Mouse (Mus musculus) limb, embryonic 13.5 days (tissue): ENCODE results near the gene 1700080O16Rik. TPM values are rescaled to one million over a fixed set of nuclear protein-coding genes. Genes with fewer than 3 reads are reported as not detected.
A peak's percentile ranks its signal among the peaks of the same experiment; 100 is the strongest.

Experiments
- ATAC-seq: fragments of 200-750 bp; cut with Nextera tagmentation; 2 replicates; pipeline ENCODE4 v1.8.0; 2017; ENCODE audit warnings: low read depth, moderate number of reproducible peaks, moderate TSS enrichment; ENCODE audit not compliant: low FRiP score
- H3K27ac ChIP-seq: fragments of 300-500 bp; sonication (generic); 2 replicates; pipeline ENCODE4 v1.5.1; 2015; ENCODE audit warnings: inconsistent platforms, mild to moderate bottlenecking, moderate library complexity
- H3K27me3 ChIP-seq: fragments of 300-500 bp; sonication (generic); 2 replicates; pipeline ENCODE4 v1.6.1; 2015; ENCODE audit warnings: mild to moderate bottlenecking, inconsistent platforms
- H3K36me3 ChIP-seq: fragments of 300-500 bp; sonication (generic); 2 replicates; pipeline ENCODE4 v1.6.1; 2015; ENCODE audit warnings: inconsistent platforms, mild to moderate bottlenecking, moderate library complexity
- H3K4me1 ChIP-seq: fragments of 300-500 bp; sonication (generic); 2 replicates; pipeline ENCODE4 v1.6.1; 2015; ENCODE audit warnings: inconsistent platforms
- H3K4me2 ChIP-seq: fragments of 300-500 bp; sonication (generic); replicated peaks from 2 replicates; pipeline ENCODE4 v1.6.1; 2015; ENCODE audit warnings: inconsistent platforms, mild to moderate bottlenecking, moderate library complexity
- H3K4me3 ChIP-seq: fragments of 300-500 bp; sonication (generic); 2 replicates; pipeline ENCODE4 v1.5.1; 2015; ENCODE audit warnings: moderate library complexity, mild to moderate bottlenecking, inconsistent platforms
- H3K9ac ChIP-seq: fragments of 300-500 bp; sonication (generic); 2 replicates; pipeline ENCODE4 v1.6.1; 2015; ENCODE audit warnings: mild to moderate bottlenecking, inconsistent platforms
- H3K9me3 ChIP-seq: fragments of 300-500 bp; sonication (generic); 2 replicates; pipeline ENCODE4 v1.6.1; 2016; ENCODE audit warnings: inconsistent platforms
- WGBS: fragments of 180-500 bp; shearing (Covaris S2); methylation state at CpG from one replicate; pipeline ENCODE4 v1.1.7; 2015; 5-methylcytosine and 5-hydroxymethylcytosine counted together
- polyA plus RNA-seq: library from polyadenylated mRNA; unstranded; fragments of >200 nt; fragmentation: Nextera tagmentation; extraction: Ambion mirVana; gene quantifications from 2 replicates; pipeline ENCODE4 v1.2.1, GENCODE M21; 2015

1700080O16Rik gene
- polyA plus RNA-seq = not detected in 2 replicates

GRCm38 (mm10) chrX:51972672-51973071 is at the start of gene 1700080O16Rik:
TSS of gene 1700080O16Rik (minus strand) at chrX:51972772.
- Histone ChIP-seq H3K27ac (no peak within 1 kb of the TSS), H3K4me3 (no peak within 1 kb of the TSS), H3K36me3 (no peaks in the 10 kb centered on the region), H3K4me2 (no peak within 1 kb of the TSS), H3K9ac (no peak within 1 kb of the TSS), H3K27me3 (peaks cover 3% of the 10 kb centered on the region; the same call in 1 of the 2 replicates), H3K4me1 (no peaks in the 10 kb centered on the region), H3K9me3 (no peaks in the 10 kb centered on the region)
- no peak for ATAC-seq
- WGBS = 93% methylated on average over 12 of the region's 12 CpGs

DNA sequence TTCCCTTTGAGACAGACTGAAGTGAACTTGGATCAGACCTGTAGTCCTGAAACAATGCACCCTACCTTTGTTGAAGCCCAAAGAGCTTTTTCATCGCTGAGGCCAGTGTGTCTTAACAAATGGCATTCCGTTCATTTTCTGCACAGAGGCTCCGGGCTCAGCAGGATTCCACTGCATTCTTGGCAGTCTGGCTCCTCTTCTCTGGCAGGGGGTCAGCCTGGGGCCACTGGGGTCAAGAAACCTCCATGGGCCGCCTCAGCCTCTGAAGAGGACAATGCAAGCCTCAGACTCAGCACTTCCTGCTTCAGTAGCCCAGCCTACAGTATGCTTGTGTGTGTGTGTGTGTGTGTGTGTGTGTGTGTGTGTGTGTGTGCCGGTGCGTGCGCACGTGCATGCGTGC is 45.1 kb upstream of the 1700080O16Rik start:
- no peak overlapping the region for H3K4me2 ChIP-seq
- 59% methylated on average over 9 of the region's 9 CpGs for WGBS

GRCm38 (mm10) chrX:52000072-52000471 is 27.5 kb upstream of the 1700080O16Rik start:
- WGBS = 59% methylated on average over 5 of the region's 5 CpGs
- Histone ChIP-seq H3K27ac (no peak overlapping the region), H3K36me3 (no peaks in the 10 kb centered on the region), H3K4me2 (no peak overlapping the region), H3K9me3 (no peaks in the 10 kb centered on the region), H3K27me3 (no peaks in the 10 kb centered on the region), H3K4me3 (no peak overlapping the region), H3K9ac (no peak overlapping the region), H3K4me1 (no peaks in the 10 kb centered on the region)
- ATAC-seq = no peak

More for the DNA sequence above, 45.1 kb upstream of the 1700080O16Rik start:
- Histone ChIP-seq H3K9me3 (no peaks in the 10 kb centered on the region), H3K9ac (no peak overlapping the region), H3K4me3 (no peak overlapping the region), H3K36me3 (no peaks in the 10 kb centered on the region), H3K4me1 (no peaks in the 10 kb centered on the region), H3K27me3 (0 out of 2 replicates have a peak, but pooled peaks cover 3% of the 10 kb centered on the region), H3K27ac (no peak overlapping the region)
- ATAC-seq = no peak

GRCm38 (mm10) chrX:51999426-51999825 is 26.9 kb upstream of the 1700080O16Rik start:
- H3K27ac ChIP-seq = no peak overlapping the region
- no peak overlapping the region for H3K4me3 ChIP-seq
- no peak overlapping the region for H3K9ac ChIP-seq
- no peaks in the 10 kb centered on the region for H3K4me1 ChIP-seq
- 49% methylated on average over 4 of the region's 4 CpGs for WGBS
- ATAC-seq = 0 out of 2 replicates have a peak, but pooled peaks have one; percentile 51
- no peaks in the 10 kb centered on the region for H3K27me3 ChIP-seq
- no peak overlapping the region for H3K4me2 ChIP-seq
- H3K36me3 ChIP-seq = no peaks in the 10 kb centered on the region
- no peaks in the 10 kb centered on the region for H3K9me3 ChIP-seq

- no peaks in the 10 kb centered on the region for H3K36me3 ChIP-seq
- no peak for ATAC-seq
- WGBS = 82% methylated on average over 4 of the region's 4 CpGs
These were observed 3.8 kb upstream of the 1700080O16Rik start for GRCm38 (mm10) chrX:51976361-51976760.

GRCm38 (mm10) chrX:51974618-51975017 is 2.0 kb upstream of the 1700080O16Rik start:
- H3K4me3 ChIP-seq = no peak overlapping the region
- peaks cover 3% of the 10 kb centered on the region; the same call in 1 of the 2 replicates for H3K27me3 ChIP-seq
- H3K36me3 ChIP-seq = no peaks in the 10 kb centered on the region
- no peak overlapping the region for H3K4me2 ChIP-seq
- no peak overlapping the region for H3K9ac ChIP-seq
- ATAC-seq = no peak
- H3K27ac ChIP-seq = no peak overlapping the region
- no peaks in the 10 kb centered on the region for H3K9me3 ChIP-seq
- no peaks in the 10 kb centered on the region for H3K4me1 ChIP-seq

More at GRCm38 (mm10) chrX:51976361-51976760, 3.8 kb upstream of the 1700080O16Rik start:
- no peaks in the 10 kb centered on the region for H3K27me3 ChIP-seq
- no peak overlapping the region for H3K27ac ChIP-seq
- no peak overlapping the region for H3K4me3 ChIP-seq
- no peak overlapping the region for H3K9ac ChIP-seq
- H3K4me1 ChIP-seq = no peaks in the 10 kb centered on the region
- no peaks in the 10 kb centered on the region for H3K9me3 ChIP-seq
- H3K4me2 ChIP-seq = no peak overlapping the region

DNA sequence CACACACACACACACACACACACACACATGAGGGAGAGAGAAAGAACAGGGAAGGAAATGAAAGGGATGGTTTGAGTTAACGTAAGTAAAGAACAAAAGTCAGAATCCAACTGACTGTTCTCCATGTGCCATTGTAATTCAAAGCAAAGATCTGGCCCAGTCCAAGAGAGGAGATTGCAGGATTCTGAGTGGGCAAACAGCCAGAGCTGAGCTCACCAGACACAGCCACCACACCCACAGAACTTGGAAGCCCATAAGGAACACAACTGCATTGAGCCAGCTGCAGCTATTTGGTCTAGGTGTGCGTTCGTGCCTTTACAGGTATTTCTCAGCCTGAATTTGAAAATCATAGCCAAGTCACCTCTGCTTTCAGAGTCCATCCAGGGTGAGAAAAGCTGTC is 24.5 kb downstream of the 1700080O16Rik start:
- Histone ChIP-seq H3K4me1 (peaks cover 10% of the 10 kb centered on the region; the same call in 1 of the 2 replicates), H3K9me3 (no peaks in the 10 kb centered on the region), H3K4me3 (no peak overlapping the region), H3K4me2 (no peak overlapping the region), H3K27ac (no peak overlapping the region), H3K9ac (no peak overlapping the region), H3K36me3 (no peaks in the 10 kb centered on the region), H3K27me3 (no peaks in the 10 kb centered on the region; the same call in 1 of the 2 replicates)
- no peak; the same call in 1 of the 2 replicates for ATAC-seq
- 57% methylated on average over 3 of the region's 3 CpGs for WGBS

DNA sequence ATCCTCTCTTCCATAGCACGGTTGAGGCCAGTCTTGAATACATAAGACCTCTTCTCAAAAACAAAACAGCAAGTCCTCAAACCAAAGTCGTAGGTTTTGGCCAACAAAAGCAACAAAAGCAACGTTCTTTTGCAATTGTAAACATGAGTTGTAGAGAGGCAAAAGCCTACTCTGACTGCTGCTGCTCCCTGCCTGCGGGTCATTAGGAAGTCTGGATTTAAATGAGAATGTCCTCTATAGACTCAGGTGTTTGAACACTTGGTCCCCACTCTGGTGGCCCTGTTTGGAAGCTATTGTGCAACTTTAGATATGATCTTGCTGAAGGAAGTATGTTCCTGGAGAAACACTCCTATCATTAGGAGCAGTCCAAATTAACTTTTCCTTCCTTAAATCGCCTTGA is 34.5 kb downstream of the 1700080O16Rik start:
- WGBS = 68% methylated on average over 5 of the region's 5 CpGs
- no peaks in the 10 kb centered on the region for H3K27me3 ChIP-seq
- no peaks in the 10 kb centered on the region for H3K36me3 ChIP-seq
- H3K27ac ChIP-seq = no peak overlapping the region
- no peak overlapping the region for H3K4me2 ChIP-seq
- H3K9me3 ChIP-seq = no peaks in the 10 kb centered on the region
- H3K4me3 ChIP-seq = no peak overlapping the region
- H3K4me1 ChIP-seq = no peaks in the 10 kb centered on the region
- no peak overlapping the region for H3K9ac ChIP-seq
- no peak for ATAC-seq

GRCm38 (mm10) chrX:51919091-51919490 is 53.5 kb downstream of the 1700080O16Rik start:
- no peaks in the 10 kb centered on the region for H3K4me1 ChIP-seq
- no peak overlapping the region for H3K4me2 ChIP-seq
- no peak for ATAC-seq
- 86% methylated on average over 4 of the region's 4 CpGs for WGBS
- H3K9ac ChIP-seq = no peak overlapping the region
- H3K36me3 ChIP-seq = no peaks in the 10 kb centered on the region
- no peak overlapping the region for H3K27ac ChIP-seq
- H3K27me3 ChIP-seq = no peaks in the 10 kb centered on the region
- H3K9me3 ChIP-seq = no peaks in the 10 kb centered on the region
- no peak overlapping the region for H3K4me3 ChIP-seq

Other genes with a start within 250 kb of the 1700080O16Rik start
- gene Usp26, start 171.5 kb downstream of the 1700080O16Rik start, polyA plus RNA-seq = 0.04 TPM in 1 of 2 replicates, not detected in the other
- gene Gpc4, start 192.5 kb upstream of the 1700080O16Rik start, polyA plus RNA-seq = 82.0 and 85.9 TPM in 2 replicates